Mouse (Mus musculus) natural killer cell, adult 2 months (primary cell): ENCODE measurements around the gene Ktn1.

Source experiments
- DNase-seq, 2 experiments: peaks; one replicate each; pipeline ENCODE4 v3.0.0; 2022; ENCODE audit warnings: low spot score in 2 of 2

The Ktn1 gene

DNA sequence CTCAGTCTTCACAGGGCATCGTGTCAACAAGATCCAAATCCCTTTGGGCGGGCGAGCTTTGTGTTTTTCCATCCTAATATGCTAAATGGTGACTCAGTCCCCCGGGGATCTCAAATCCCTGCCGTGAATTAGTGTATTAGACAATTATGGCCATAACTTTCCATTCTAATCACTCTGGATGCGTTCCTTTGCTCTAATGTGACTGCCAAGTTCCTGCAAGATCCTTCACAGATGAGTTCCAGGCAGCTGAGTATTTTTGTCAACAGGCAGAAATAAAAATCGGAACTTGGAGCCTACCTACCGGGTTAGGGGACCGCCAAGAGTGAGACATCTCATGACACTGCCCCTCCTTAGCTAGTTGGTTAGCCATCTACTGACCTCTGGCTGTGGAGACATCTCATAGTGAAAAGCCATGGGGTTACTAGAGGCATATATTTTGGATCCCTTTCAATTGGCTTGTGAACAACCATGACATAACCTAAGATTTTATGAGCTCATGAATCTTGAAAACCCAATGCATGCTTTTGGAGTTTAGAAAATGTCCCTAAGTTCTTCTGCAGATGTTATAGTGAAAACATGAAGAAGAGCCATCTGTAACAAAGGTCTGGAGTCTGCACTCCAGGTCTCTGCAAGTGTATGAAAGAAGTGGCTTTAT, 108.3 kb downstream of the Ktn1 start:
- DNase-seq: no peak

DNA sequence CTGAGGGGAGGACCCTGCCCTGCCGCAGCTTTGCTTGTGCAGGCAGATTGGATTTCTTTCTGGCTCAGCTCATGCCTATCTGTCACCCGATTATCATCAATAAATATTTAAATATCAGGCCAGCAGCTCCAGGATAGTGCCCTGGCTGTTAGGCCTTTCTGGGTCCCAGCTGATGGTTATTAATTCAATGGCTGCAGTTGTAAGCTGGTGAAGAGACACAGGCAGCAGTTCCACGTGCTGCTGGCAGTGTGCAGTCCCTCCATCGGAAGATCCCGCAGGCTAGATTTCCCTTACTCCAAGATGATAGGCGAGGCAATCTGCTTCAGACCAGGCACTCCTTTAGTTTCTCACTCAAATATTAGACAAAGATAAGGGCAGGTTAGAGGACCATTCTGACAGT, 116.9 kb downstream of the Ktn1 start:
- DNase-seq: no peak

DNA sequence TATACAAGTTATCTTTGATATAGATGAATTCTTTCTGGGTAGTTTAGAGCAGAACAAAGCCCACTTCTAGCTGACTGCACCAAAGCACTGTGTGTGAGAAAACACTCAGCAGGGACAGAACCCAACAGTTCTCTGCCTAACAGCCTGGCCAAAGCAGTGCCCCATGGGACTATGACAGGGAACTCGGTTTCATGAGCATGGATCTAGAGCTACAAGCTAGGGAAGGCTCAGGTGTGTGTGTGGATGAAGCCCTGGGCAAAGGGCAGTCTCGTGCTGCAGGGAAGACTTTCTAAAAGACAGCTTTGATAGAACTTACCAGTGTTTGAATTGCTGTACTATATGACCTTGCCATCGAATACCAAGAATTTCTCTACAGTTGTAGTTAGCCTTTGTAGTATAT, 117.5 kb downstream of the Ktn1 start:
- no peak for DNase-seq

DNA sequence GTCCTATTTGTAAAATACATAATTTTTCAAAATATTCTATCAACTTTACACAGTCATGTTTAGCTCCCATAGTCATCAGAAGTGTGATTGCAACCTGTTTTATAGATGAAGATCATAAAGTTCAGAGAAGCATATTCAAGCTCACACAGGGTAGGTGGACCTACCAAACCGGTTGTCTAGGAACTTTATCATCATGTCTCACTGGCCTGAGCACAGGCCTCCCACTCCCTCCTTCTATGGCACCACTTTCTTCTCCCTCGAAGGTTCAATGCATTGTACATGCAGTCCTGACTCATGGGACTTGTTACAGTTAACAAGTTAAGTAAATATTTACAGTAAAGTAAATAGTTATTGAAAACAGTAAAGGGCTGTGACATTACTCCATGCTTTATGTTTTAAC, 118.1 kb downstream of the Ktn1 start:
- no peak for DNase-seq

DNA sequence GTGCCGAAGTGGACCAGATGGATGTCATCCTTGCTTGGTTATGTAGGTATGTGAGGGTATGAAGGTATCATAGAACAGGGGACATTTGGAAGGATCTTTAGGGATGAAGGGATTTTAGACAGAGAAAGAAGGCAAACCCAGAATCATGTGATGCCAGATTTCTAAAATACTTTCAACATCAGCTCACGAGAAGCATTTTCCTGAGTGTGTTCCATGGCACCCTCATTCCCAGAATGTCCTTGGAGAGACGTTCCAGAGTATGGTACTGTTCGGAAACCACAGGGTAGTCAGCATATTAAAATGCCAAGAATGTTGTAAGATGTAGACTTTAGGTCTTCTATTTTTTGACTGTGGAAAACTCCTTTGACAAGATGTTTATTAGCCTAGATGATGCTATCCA, 123.2 kb downstream of the Ktn1 start:
- no peak for DNase-seq

DNA sequence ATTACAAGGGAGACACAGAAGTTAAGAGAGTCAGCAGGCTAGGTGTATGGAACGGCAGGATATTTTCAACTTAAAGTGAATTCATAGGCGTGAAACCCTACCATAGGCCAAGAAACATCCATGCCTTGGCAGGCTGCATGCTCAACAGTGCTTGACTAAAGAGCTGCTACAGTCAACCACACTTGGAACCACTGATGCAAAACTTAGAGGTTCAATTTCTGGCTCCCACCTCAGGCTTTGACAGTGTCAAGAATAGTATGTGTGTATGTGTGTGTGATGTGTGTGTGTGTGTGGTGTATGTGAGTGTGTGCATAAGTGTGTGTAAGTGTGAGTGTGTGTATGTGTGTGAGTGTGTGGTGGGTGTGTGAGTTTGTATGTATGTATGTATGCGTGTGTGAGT, 127.3 kb downstream of the Ktn1 start:
- DNase-seq: no peak

DNA sequence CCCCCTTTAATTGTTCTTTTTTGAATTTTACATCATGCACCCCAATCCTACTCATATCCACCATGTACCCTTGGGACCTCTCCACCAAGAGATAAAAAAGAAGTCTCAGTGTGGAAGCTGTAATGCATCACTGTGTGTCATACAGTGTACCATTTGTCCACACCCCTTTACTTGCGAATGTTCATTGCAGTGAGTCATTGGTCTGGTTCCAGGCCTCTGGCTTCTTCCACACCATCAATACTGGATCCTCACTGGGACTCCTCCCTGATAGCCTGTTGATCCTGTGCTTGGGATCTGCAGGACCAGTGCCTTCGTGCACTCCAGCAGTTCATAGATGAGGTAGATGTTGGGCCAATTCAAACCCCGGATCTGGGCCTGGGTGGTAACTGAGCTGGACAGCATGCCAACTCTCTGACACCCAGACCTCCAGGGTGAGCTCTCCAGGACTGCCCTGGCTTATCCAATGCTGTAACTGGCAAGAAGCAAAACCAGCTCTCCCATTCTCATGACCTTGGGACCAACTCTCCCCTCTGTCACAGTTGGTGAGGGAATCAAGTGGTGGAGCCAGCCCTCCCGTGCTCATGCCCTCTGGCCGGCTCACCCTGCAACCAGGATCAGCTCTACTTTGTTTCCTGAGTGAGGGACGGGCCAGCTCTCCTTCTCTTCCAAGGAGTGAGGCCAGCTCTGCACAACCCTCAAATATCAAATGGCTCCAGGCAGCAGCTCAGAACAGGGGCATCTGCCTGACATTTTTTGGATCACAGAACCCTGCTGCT, 128.2 kb downstream of the Ktn1 start:
- DNase-seq: no peak

DNA sequence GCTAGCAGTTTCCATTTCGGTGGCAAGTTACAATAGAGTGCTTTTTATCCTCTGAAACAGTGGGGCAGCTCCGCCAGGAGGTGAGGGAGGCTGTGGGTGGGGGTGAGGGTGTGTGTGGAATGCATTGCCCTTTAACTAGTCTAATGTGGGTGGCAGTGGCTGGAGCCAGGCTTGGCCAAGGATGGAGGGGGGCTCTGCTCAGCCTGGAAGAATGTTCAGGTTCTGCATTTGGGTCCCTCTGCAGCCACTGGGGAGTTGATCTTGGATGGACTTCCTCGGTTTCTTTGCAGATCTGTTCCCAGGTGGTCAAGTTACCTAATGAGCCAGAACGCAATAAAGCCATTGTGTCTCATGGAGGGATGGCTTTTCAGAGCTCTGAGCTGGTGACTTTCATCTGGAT, 137.9 kb downstream of the Ktn1 start:
- DNase-seq: no peak
